In genomic region chr5:121783862-121784500, GRCm38 (mm10) we compare ENCODE assay signal across 8 mouse cellular contexts. TPM values are rescaled to one million over a fixed set of nuclear protein-coding genes. Genes with fewer than 3 reads are reported as not detected.
DNase-seq lines count a peak whose midpoint lies in the region; ATAC-seq and TF ChIP-seq lines count a peak whose summit lies in the region.

No protein-coding gene starts in this region.

- ATAC-seq in midbrain, embryonic 12.5 days (ENCODE audit: low FRiP score, low read depth), result no peak
- ATAC-seq in kidney, postnatal 0 days (replicated peaks; ENCODE audit: low FRiP score, low read depth), result no peak

- peaks cover 59% of the 10 kb centered on the region for H3K36me3 ChIP-seq in midbrain, embryonic 12.5 days
- H3K36me3 ChIP-seq in midbrain, embryonic 10.5 days, result peaks cover 98% of the 10 kb centered on the region
- H3K36me3 ChIP-seq in kidney, postnatal 0 days (ENCODE audit: insufficient read depth, low read length), result peaks cover 43% of the 10 kb centered on the region

- no peak overlapping the region for H3K4me3 ChIP-seq in midbrain, embryonic 12.5 days
- no peak overlapping the region for H3K4me3 ChIP-seq in midbrain, embryonic 10.5 days
- H3K4me3 ChIP-seq in kidney, postnatal 0 days (replicated peaks; ENCODE audit: low read depth, low read length), result no peak overlapping the region

- 70% methylated on average over 10 of the region's 10 CpGs for WGBS in midbrain, embryonic 12.5 days
- WGBS in midbrain, embryonic 10.5 days, result 84% methylated on average over 10 of the region's 10 CpGs
- 73% methylated on average over 10 of the region's 10 CpGs for WGBS in kidney, postnatal 0 days

- DNase-seq in cerebellum, postnatal 10 days, result peak; percentile 55 to 57
- DNase-seq in cerebellum, adult 11 months, result no peak
- DNase-seq in midbrain, embryonic 10.5 days (ENCODE audit: low spot score), result no peak
- DNase-seq in kidney, postnatal 0 days (ENCODE audit: low spot score), result no peak
- peak; percentile 86 for DNase-seq in skeletal muscle tissue, adult 2 months (ENCODE audit: low read depth, low spot score)
- no peak for DNase-seq in layer of hippocampus, postnatal 25 days (ENCODE audit: extremely low spot score in 1 of 2, low spot score in 1 of 2)
- no peak for DNase-seq in layer of hippocampus, adult 18-20 months (ENCODE audit: low spot score in 2 of 2)

- TF ChIP-seq CTCF in kidney, postnatal 0 days (IDR thresholded peaks at IDR 0.05; ENCODE audit: low read depth), result peak; percentile 18; the same call in 1 of the 2 replicates

- no peak overlapping the region for H3K9ac ChIP-seq in midbrain, embryonic 12.5 days (replicated peaks)
- no peak overlapping the region for H3K9ac ChIP-seq in kidney, postnatal 0 days (ENCODE audit: low read depth, low read length)

- H3K4me2 ChIP-seq in midbrain, embryonic 12.5 days (replicated peaks), result no peak overlapping the region
- H3K4me2 ChIP-seq in kidney, postnatal 0 days (ENCODE audit: low read length), result no peak overlapping the region

- no peaks in the 10 kb centered on the region for H3K9me3 ChIP-seq in midbrain, embryonic 12.5 days
- H3K9me3 ChIP-seq in midbrain, embryonic 10.5 days (replicated peaks), result no peaks in the 10 kb centered on the region
- H3K9me3 ChIP-seq in kidney, postnatal 0 days (replicated peaks; ENCODE audit: low read length), result no peaks in the 10 kb centered on the region

- 0 out of 2 replicates have a peak overlapping the region, but pooled peaks have one; percentile 15 for H3K27ac ChIP-seq in midbrain, embryonic 12.5 days (replicated peaks)
- H3K27ac ChIP-seq in midbrain, embryonic 10.5 days (replicated peaks), result no peak overlapping the region
- no peak overlapping the region for H3K27ac ChIP-seq in kidney, postnatal 0 days

- peaks cover under 1% of the 10 kb centered on the region; the same call in 1 of the 2 replicates for H3K4me1 ChIP-seq in midbrain, embryonic 12.5 days
- no peaks in the 10 kb centered on the region for H3K4me1 ChIP-seq in midbrain, embryonic 10.5 days
- H3K4me1 ChIP-seq in kidney, postnatal 0 days (replicated peaks; ENCODE audit: insufficient read depth, low read length), result no peaks in the 10 kb centered on the region

- H3K27me3 ChIP-seq in midbrain, embryonic 12.5 days, result no peaks in the 10 kb centered on the region
- no peaks in the 10 kb centered on the region for H3K27me3 ChIP-seq in midbrain, embryonic 10.5 days (ENCODE audit: low read depth, poor library complexity, severe bottlenecking)
- H3K27me3 ChIP-seq in kidney, postnatal 0 days (ENCODE audit: insufficient read depth, low read length), result no peaks in the 10 kb centered on the region

RNA-seq across cellular contexts. Expression of gene Sh2b3, which starts 53.5 kb away (rescaled TPM):
- 8.8 and 9.0 TPM in 2 replicates for polyA plus RNA-seq in midbrain, embryonic 12.5 days (2016; fragmentation: Nextera tagmentation; extraction: Ambion mirVana)
- 6.9 and 8.1 TPM in 2 replicates for polyA plus RNA-seq in midbrain, embryonic 10.5 days (2016; fragmentation: Nextera tagmentation; extraction: Ambion mirVana)
- polyA plus RNA-seq in kidney, postnatal 0 days (2015; fragmentation: Nextera tagmentation; extraction: Ambion mirVana), result 19.4 and 21.0 TPM in 2 replicates
- 10 to 100 TPM; 22.0 TPM for total RNA-seq in layer of hippocampus, postnatal 25 days (2021)
- 10 to 100 TPM; 21.3 to 23.4 TPM for total RNA-seq in layer of hippocampus, adult 18-20 months (2021)

Comparison
In these comparisons a context has a peak if more than half of its experiments do, and no peak if none do; other contexts are left out.
1. DNase-seq: peak in cerebellum, postnatal 10 days (2 of 2) and skeletal muscle tissue, adult 2 months (single experiment); none in cerebellum, adult 11 months (single experiment), midbrain, embryonic 10.5 days (single experiment), kidney, postnatal 0 days (single experiment), layer of hippocampus, postnatal 25 days (0 of 2) and layer of hippocampus, adult 18-20 months (0 of 2).